Mouse (Mus musculus): ENCODE data around the gene Pkd1.

DNA sequence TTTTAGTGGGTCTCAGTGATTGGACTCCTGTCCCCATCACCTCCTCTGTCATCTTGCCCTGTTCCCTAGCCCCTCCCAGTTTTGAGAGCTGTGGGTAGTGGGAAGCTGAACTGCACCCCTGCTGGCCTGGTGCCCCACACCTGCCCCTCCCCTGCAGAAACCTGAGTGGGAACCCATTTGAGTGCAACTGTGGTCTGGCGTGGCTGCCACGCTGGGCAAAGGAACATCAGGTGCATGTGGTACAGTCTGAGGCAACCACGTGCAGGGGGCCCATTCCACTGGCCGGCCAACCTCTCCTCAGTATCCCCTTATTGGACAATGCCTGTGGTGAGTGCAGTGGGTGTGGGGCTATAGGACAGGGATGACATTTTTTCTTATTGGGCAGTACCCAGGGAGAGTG is 14.8 kb downstream of the Pkd1 start:
- TF ChIP-seq CTCF (IDR thresholded peaks at IDR 0.05; ENCODE audit: borderline replicate concordance, extremely low read depth, insufficient read depth, insufficient read length) (no peak), POLR2A (IDR thresholded peaks at IDR 0.05; ENCODE audit: borderline replicate concordance, extremely low read depth, insufficient read depth, insufficient read length, poor library complexity, severe bottlenecking) (no peak)

Measured in brain, embryonic 14.5 days (tissue).